Mouse (Mus musculus) heart, embryonic 14.5 days (tissue): Measurements from ENCODE around the gene Prss2. TPM values are rescaled to one million over a fixed set of nuclear protein-coding genes. Genes with fewer than 3 reads are reported as not detected.
"Not testable (repeated sequence)": the region's sequence is repeated elsewhere in the genome, so short reads cannot be mapped to it uniquely, and the experiment has no call there.

Source experiments
- ATAC-seq: fragments of 200-750 bp; cut with Nextera tagmentation; 2 replicates; pipeline ENCODE4 v1.8.0; 2017; ENCODE audit warnings: low read depth, moderate TSS enrichment; ENCODE audit not compliant: insufficient number of reproducible peaks, insufficient read depth, low FRiP score
- H3K27ac ChIP-seq, 2 experiments: fragments of 200-500 bp in 1 of 2; fragments of 300-500 bp in 1 of 2; sonication (generic) in 1 of 2; replicated peaks in 1 of 2; 2 replicates each; pipeline ENCODE4 v1.5.1; 2012 to 2014; ENCODE audit warnings: low read depth in 2 of 2, low read length in 2 of 2, control low read depth in 1 of 2, mild to moderate bottlenecking in 1 of 2, mixed read lengths in 1 of 2; ENCODE audit not compliant: control insufficient read depth in 1 of 2, insufficient read depth in 1 of 2
- H3K27me3 ChIP-seq: fragments of 300-500 bp; sonication (generic); 2 replicates; pipeline ENCODE4 v1.6.1; 2014; ENCODE audit warnings: mild to moderate bottlenecking, low read length, control low read depth; ENCODE audit not compliant: control insufficient read depth, insufficient read depth
- H3K36me3 ChIP-seq: fragments of 300-500 bp; sonication (generic); 2 replicates; pipeline ENCODE4 v1.6.1; 2014; ENCODE audit warnings: mild to moderate bottlenecking, control low read depth, low read length, mixed read lengths; ENCODE audit not compliant: control insufficient read depth, insufficient read depth
- H3K4me1 ChIP-seq, 2 experiments: fragments of 200-500 bp in 1 of 2; fragments of 300-500 bp in 1 of 2; sonication (generic) in 1 of 2; 2 replicates each; pipeline ENCODE4 v1.6.1; 2012 to 2014; ENCODE audit warnings: low read length in 2 of 2, control low read depth in 1 of 2, mixed read lengths in 1 of 2; ENCODE audit not compliant: control insufficient read depth in 2 of 2, insufficient read depth in 2 of 2
- H3K4me2 ChIP-seq: fragments of 300-500 bp; sonication (generic); 2 replicates; pipeline ENCODE4 v1.6.1; 2014; ENCODE audit warnings: mild to moderate bottlenecking, low read length
- H3K4me3 ChIP-seq, 2 experiments: fragments of 200-500 bp in 1 of 2; fragments of 300-500 bp in 1 of 2; sonication (generic) in 1 of 2; 2 replicates each; pipeline ENCODE4 v1.5.1; 2012 to 2014; ENCODE audit warnings: low read length in 2 of 2, mild to moderate bottlenecking in 2 of 2, control low read depth in 1 of 2, low read depth in 1 of 2, moderate library complexity in 1 of 2; ENCODE audit not compliant: control insufficient read depth in 1 of 2, insufficient read depth in 1 of 2
- H3K9ac ChIP-seq: fragments of 300-500 bp; sonication (generic); 2 replicates; pipeline ENCODE4 v1.6.1; 2014; ENCODE audit warnings: mild to moderate bottlenecking, low read length
- H3K9me3 ChIP-seq: fragments of 300-500 bp; sonication (generic); 2 replicates; pipeline ENCODE4 v1.6.1; 2016; ENCODE audit warnings: low read length, control low read depth; ENCODE audit not compliant: control insufficient read depth
- WGBS: fragments of 180-500 bp; shearing (Covaris S2); extraction: QIAGEN DNeasy Blood & Tissue Kit; methylation state at CpG from one replicate; pipeline ENCODE4 v1.1.7; 2014; 5-methylcytosine and 5-hydroxymethylcytosine counted together
- polyA plus RNA-seq: library from polyadenylated mRNA; unstranded; fragments of >200 nt; fragmentation: Nextera tagmentation; extraction: Ambion mirVana; gene quantifications from 2 replicates; pipeline ENCODE4 v1.2.1, GENCODE M21; 2014

Prss2 gene
- polyA plus RNA-seq, 1 experiment from 2014 or later: not detected

GRCm38 (mm10) chr6:41556389-41556788, 34.8 kb downstream of the Prss2 start:
- H3K4me1 ChIP-seq: no peaks in the 10 kb centered on the region
- H3K9me3 ChIP-seq: no peaks in the 10 kb centered on the region
- no peak overlapping the region for H3K27ac ChIP-seq
- ATAC-seq: no peak
- no peak overlapping the region for H3K9ac ChIP-seq
- H3K4me3 ChIP-seq: no peak overlapping the region
- H3K4me2 ChIP-seq: no peak overlapping the region
- H3K27me3 ChIP-seq: no peaks in the 10 kb centered on the region
- no peaks in the 10 kb centered on the region for H3K36me3 ChIP-seq

DNA sequence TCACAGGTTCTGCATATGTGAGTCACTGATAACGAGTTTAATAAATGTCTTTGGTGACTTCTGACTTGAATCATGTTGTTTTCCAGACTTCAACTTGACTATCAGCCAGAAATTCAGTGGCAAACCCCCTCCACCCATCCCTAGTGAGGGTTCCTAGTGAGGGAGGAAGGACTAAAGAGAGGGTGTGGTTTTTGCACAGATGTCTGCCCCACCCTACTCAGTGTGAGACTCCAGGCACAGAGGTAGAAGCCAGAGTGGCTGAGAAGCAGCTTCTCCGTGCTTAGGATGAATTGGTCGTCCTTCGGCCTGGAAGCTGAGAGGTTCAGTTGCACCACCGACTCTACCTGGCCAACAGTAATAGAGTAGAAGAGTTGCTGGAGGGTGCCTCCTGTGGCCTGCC, 35.9 kb downstream of the Prss2 start:
- 73% methylated on average over 5 of the region's 5 CpGs for WGBS

DNA sequence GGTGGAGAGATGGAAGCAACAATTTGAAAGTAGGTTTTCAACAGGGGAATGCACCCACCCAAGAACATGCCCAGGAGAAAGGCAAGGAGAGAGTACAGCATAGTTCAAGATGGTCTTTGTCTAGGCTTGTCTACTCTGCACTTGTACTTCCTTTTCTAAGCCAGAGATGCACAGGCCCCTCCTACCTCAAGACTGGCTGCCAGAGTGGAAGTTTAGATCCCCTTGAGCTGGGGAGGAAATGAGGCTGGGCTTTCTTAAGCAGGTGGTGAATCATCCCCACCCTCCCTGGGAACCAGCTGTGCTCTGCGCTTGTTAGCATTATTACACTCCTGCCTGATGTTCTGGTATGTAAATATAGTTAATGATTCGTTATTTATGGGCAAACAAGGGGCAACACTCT, 36.7 kb downstream of the Prss2 start:
- 44% methylated on average over 2 of the region's 2 CpGs for WGBS
- Histone ChIP-seq H3K9me3 (no peaks in the 10 kb centered on the region), H3K4me1 (no peaks in the 10 kb centered on the region), H3K27me3 (no peaks in the 10 kb centered on the region), H3K27ac (no peak overlapping the region), H3K9ac (no peak overlapping the region), H3K36me3 (no peaks in the 10 kb centered on the region), H3K4me2 (no peak overlapping the region), H3K4me3 (no peak overlapping the region)
- ATAC-seq: 0 out of 2 replicates have a peak, but pooled peaks have one; percentile 21

More for the DNA sequence above, 35.9 kb downstream of the Prss2 start:
- H3K9ac ChIP-seq: no peak overlapping the region
- H3K27ac ChIP-seq: no peak overlapping the region
- no peaks in the 10 kb centered on the region for H3K36me3 ChIP-seq
- ATAC-seq: no peak
- H3K4me3 ChIP-seq: no peak overlapping the region
- no peaks in the 10 kb centered on the region for H3K4me1 ChIP-seq
- no peak overlapping the region for H3K4me2 ChIP-seq
- H3K9me3 ChIP-seq: no peaks in the 10 kb centered on the region
- H3K27me3 ChIP-seq: no peaks in the 10 kb centered on the region

DNA sequence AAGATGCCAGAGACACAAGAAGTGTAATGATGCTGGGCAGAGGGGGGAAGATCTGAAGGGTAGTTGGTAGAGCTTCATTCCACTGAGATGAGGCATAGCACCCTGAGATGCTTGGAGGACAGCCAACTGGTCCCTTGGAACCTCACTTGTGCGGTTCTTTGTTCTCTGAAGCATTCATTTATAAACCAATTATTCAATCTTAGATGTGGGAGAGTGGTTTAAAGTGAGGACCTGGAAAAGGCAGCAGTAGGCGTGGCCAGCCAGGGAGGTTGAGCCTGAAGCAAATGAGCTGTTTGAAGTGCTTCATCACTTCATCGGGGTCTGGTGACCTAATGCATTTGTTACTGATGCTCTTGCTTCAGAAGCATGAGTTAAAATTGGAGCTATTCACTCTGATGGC, 37.7 kb downstream of the Prss2 start:
- Histone ChIP-seq H3K9me3 (no peaks in the 10 kb centered on the region), H3K9ac (no peak overlapping the region), H3K36me3 (no peaks in the 10 kb centered on the region), H3K27ac (no peak overlapping the region), H3K4me1 (no peaks in the 10 kb centered on the region), H3K4me3 (no peak overlapping the region), H3K27me3 (no peaks in the 10 kb centered on the region), H3K4me2 (no peak overlapping the region)
- ATAC-seq: no peak
- WGBS: 71% methylated on average over 3 of the region's 3 CpGs

- 73% methylated on average over 2 of the region's 2 CpGs for WGBS
- ATAC-seq: no peak
Measured at GRCm38 (mm10) chr6:41560273-41560672, 38.7 kb downstream of the Prss2 start.

GRCm38 (mm10) chr6:41562598-41562997, 41.0 kb downstream of the Prss2 start:
- WGBS: 85% methylated on average over 4 of the region's 4 CpGs

More at GRCm38 (mm10) chr6:41560273-41560672, 38.7 kb downstream of the Prss2 start:
- no peaks in the 10 kb centered on the region for H3K36me3 ChIP-seq
- no peak overlapping the region for H3K9ac ChIP-seq
- no peak overlapping the region for H3K4me2 ChIP-seq
- no peaks in the 10 kb centered on the region for H3K4me1 ChIP-seq
- H3K27ac ChIP-seq: no peak overlapping the region
- no peaks in the 10 kb centered on the region for H3K9me3 ChIP-seq
- no peaks in the 10 kb centered on the region for H3K27me3 ChIP-seq
- no peak overlapping the region for H3K4me3 ChIP-seq

DNA sequence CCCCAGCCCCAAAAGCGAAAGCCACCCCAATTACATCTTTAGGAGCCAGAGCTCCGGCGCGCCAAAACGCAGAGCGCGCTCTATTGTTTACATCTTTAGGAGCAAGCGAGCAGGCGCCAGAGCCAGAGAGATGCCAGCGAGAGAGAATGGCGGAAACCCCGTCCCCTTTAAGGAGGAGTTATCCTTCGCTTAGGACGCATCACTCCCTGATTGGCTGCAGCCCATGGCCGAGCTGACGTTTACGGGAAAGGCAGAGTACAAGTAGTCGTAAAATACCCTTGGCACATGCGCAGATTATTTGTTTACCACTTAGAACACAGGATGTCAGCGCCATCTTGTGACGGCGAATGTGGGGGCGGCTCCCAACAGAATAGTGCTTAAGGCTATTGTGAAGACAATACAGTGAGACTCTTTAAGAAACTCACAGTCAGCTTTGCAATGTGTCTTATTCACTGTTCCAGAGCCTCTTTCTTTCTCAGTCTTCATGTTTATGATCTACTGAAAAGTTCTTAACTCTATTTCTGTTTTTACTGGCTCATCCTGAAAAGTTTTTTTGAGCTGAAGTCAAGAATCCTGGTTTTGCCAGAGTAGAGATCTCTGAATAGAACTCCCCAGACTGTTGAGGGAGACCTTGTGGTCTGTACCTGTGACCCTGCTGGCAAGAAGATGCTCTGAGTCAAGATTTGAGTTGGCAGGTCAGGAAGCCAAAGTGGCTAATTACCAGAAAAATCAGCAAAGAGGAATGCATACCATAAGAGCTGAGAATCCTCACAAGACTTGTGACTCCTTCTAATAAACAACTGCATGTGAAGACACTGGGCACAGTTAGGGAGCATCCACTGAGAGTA, 41.7 kb downstream of the Prss2 start:
- Histone ChIP-seq H3K4me3 (peak overlapping the region in 1 of 2 experiments; percentile 16; a peak in 1 of 4 replicates), H3K4me2 (peak overlapping the region; percentile 29)
- WGBS: 45% methylated on average over 4 of the region's 23 CpGs
- not testable (repeated sequence) for H3K27ac ChIP-seq, H3K36me3 ChIP-seq, ATAC-seq, H3K9ac ChIP-seq, H3K4me1 ChIP-seq, H3K27me3 ChIP-seq, H3K9me3 ChIP-seq

More at GRCm38 (mm10) chr6:41562598-41562997, 41.0 kb downstream of the Prss2 start:
- no peak overlapping the region for H3K9ac ChIP-seq
- peak overlapping the region in 1 of 2 experiments; percentile 16; a peak in 1 of 4 replicates for H3K4me3 ChIP-seq
- peak overlapping the region; percentile 29 for H3K4me2 ChIP-seq
- no peak for ATAC-seq
- H3K27me3 ChIP-seq: no peaks in the 10 kb centered on the region
- H3K27ac ChIP-seq: no peak overlapping the region
- H3K4me1 ChIP-seq: no peaks in the 10 kb centered on the region
- no peaks in the 10 kb centered on the region for H3K36me3 ChIP-seq
- no peaks in the 10 kb centered on the region for H3K9me3 ChIP-seq
